Mouse (Mus musculus): ENCODE data around the gene Gm5901. TPM values are rescaled to one million over a fixed set of nuclear protein-coding genes. Genes with fewer than 3 reads are reported as not detected.
A peak's percentile ranks its signal among the peaks of the same experiment; 100 is the strongest.
"Not testable (repeated sequence)": the region's sequence is repeated elsewhere in the genome, so short reads cannot be mapped to it uniquely, and the experiment has no call there.

The Gm5901 gene
- polyA plus RNA-seq (2012; rRNA removed) (not detected in 2 replicates), polyA plus RNA-seq (2014; fragmentation: Nextera tagmentation; extraction: Ambion mirVana) (not detected in 2 replicates)

GRCm38 (mm10) chr7:105374866-105375265 lies at the start of gene Gm5901:
Gm5901 (plus strand) TSS chr7:105375038.
- Histone ChIP-seq H3K4me1 (replicated peaks; ENCODE audit: control insufficient read depth in 2 of 2, insufficient read depth in 2 of 2, low read length in 1 of 2) (peaks cover 0 to 2% of the 10 kb centered on the region in 2 experiments; a peak in 2 of 4 replicates), H3K27me3 (ENCODE audit: control insufficient read depth, insufficient read depth, low read length) (no peaks in the 10 kb centered on the region), H3K9me3 (ENCODE audit: control insufficient read depth, low read length) (no peaks in the 10 kb centered on the region), H3K36me3 (replicated peaks; ENCODE audit: control insufficient read depth, insufficient read depth, low read depth) (0 out of 2 replicates have a peak, but pooled peaks cover 3% of the 10 kb centered on the region), H3K9ac (replicated peaks) (no peak within 1 kb of the TSS), H3K27ac (no peak within 1 kb of the TSS), H3K4me3 (ENCODE audit: insufficient read depth in 1 of 2, low read depth in 2 of 2, low read length in 2 of 2) (no peak within 1 kb of the TSS), H3K4me2 (ENCODE audit: low read depth) (no peak within 1 kb of the TSS)
- no peak for TF ChIP-seq EP300 (IDR thresholded peaks at IDR 0.05; ENCODE audit: low read depth)
- TF ChIP-seq CTCF (IDR thresholded peaks at IDR 0.05; ENCODE audit: low read depth), result no peak
- 56% methylated on average over 1 of the region's 1 CpGs for WGBS (ENCODE audit: insufficient replicate concordance)
- no peak for DNase-seq (ENCODE audit: low read depth in 3 of 3, low spot score in 3 of 3)
- ATAC-seq (ENCODE audit: insufficient read depth), result no peak

- H3K4me3 ChIP-seq (ENCODE audit: insufficient read depth in 1 of 2, low read depth in 2 of 2, low read length in 2 of 2), result no peak overlapping the region
- no peak overlapping the region for H3K9ac ChIP-seq (replicated peaks)
- DNase-seq (ENCODE audit: low read depth in 3 of 3, low spot score in 3 of 3), result no peak
- H3K9me3 ChIP-seq (ENCODE audit: control insufficient read depth, low read length), result no peaks in the 10 kb centered on the region
- no peak overlapping the region for H3K4me2 ChIP-seq (ENCODE audit: low read depth)
- no peaks in the 10 kb centered on the region for H3K27me3 ChIP-seq (ENCODE audit: control insufficient read depth, insufficient read depth, low read length)
- no peaks in the 10 kb centered on the region for H3K36me3 ChIP-seq (replicated peaks; ENCODE audit: control insufficient read depth, insufficient read depth, low read depth)
- H3K27ac ChIP-seq, result no peak overlapping the region
- WGBS (ENCODE audit: insufficient replicate concordance), result 47% methylated on average over 2 of the region's 2 CpGs
- TF ChIP-seq EP300 (IDR thresholded peaks at IDR 0.05; ENCODE audit: low read depth) (no peak), CTCF (IDR thresholded peaks at IDR 0.05; ENCODE audit: low read depth) (no peak)
- ATAC-seq (ENCODE audit: insufficient read depth), result no peak
- H3K4me1 ChIP-seq (replicated peaks; ENCODE audit: control insufficient read depth in 2 of 2, insufficient read depth in 2 of 2, low read length in 1 of 2), result no peaks in the 10 kb centered on the region
These were observed 49.5 kb upstream of the Gm5901 start for GRCm38 (mm10) chr7:105325302-105325701.

- WGBS (ENCODE audit: insufficient replicate concordance), result 64% methylated on average over 1 of the region's 1 CpGs
- DNase-seq (ENCODE audit: low read depth in 3 of 3, low spot score in 3 of 3) (no peak), ATAC-seq (ENCODE audit: insufficient read depth) (no peak)
- Histone ChIP-seq H3K27ac (no peak within 1 kb of the TSS), H3K36me3 (replicated peaks; ENCODE audit: control insufficient read depth, insufficient read depth, low read depth) (no peaks in the 10 kb centered on the region), H3K27me3 (ENCODE audit: control insufficient read depth, insufficient read depth, low read length) (no peaks in the 10 kb centered on the region), H3K4me2 (ENCODE audit: low read depth) (no peak within 1 kb of the TSS), H3K9me3 (ENCODE audit: control insufficient read depth, low read length) (no peaks in the 10 kb centered on the region), H3K4me1 (replicated peaks; ENCODE audit: control insufficient read depth in 2 of 2, insufficient read depth in 2 of 2, low read length in 1 of 2) (no peaks in the 10 kb centered on the region), H3K4me3 (ENCODE audit: insufficient read depth in 1 of 2, low read depth in 2 of 2, low read length in 2 of 2) (no peak within 1 kb of the TSS), H3K9ac (replicated peaks) (no peak within 1 kb of the TSS)
- no peak for TF ChIP-seq CTCF (IDR thresholded peaks at IDR 0.05; ENCODE audit: low read depth)
- TF ChIP-seq EP300 (IDR thresholded peaks at IDR 0.05; ENCODE audit: low read depth), result no peak
These were observed 40.8 kb upstream of the Gm5901 start, which contains the start of gene Olfr690 for GRCm38 (mm10) chr7:105334004-105334403. Olfr690 (minus strand) TSS chr7:105334104.

GRCm38 (mm10) chr7:105342170-105342569 lies 32.7 kb upstream of the Gm5901 start, which contains the start of gene Olfr691:
Olfr691 (minus strand) TSS chr7:105342270.
- Histone ChIP-seq H3K9ac (replicated peaks) (no peak within 1 kb of the TSS), H3K9me3 (ENCODE audit: control insufficient read depth, low read length) (no peaks in the 10 kb centered on the region), H3K36me3 (replicated peaks; ENCODE audit: control insufficient read depth, insufficient read depth, low read depth) (no peaks in the 10 kb centered on the region), H3K27me3 (ENCODE audit: control insufficient read depth, insufficient read depth, low read length) (no peaks in the 10 kb centered on the region), H3K27ac (no peak within 1 kb of the TSS), H3K4me1 (replicated peaks; ENCODE audit: control insufficient read depth in 2 of 2, insufficient read depth in 2 of 2, low read length in 1 of 2) (no peaks in the 10 kb centered on the region), H3K4me3 (ENCODE audit: insufficient read depth in 1 of 2, low read depth in 2 of 2, low read length in 2 of 2) (no peak within 1 kb of the TSS), H3K4me2 (ENCODE audit: low read depth) (no peak within 1 kb of the TSS)
- TF ChIP-seq CTCF (IDR thresholded peaks at IDR 0.05; ENCODE audit: low read depth) (no peak), EP300 (IDR thresholded peaks at IDR 0.05; ENCODE audit: low read depth) (no peak)
- WGBS (ENCODE audit: insufficient replicate concordance), result 26% methylated on average over 1 of the region's 1 CpGs
- no peak for DNase-seq (ENCODE audit: low read depth in 3 of 3, low spot score in 3 of 3)
- ATAC-seq (ENCODE audit: insufficient read depth), result no peak

- no peak for DNase-seq (ENCODE audit: low read depth in 3 of 3, low spot score in 3 of 3)
- TF ChIP-seq CTCF (IDR thresholded peaks at IDR 0.05; ENCODE audit: low read depth) (no peak), EP300 (IDR thresholded peaks at IDR 0.05; ENCODE audit: low read depth) (no peak)
- Histone ChIP-seq H3K4me1 (replicated peaks; ENCODE audit: control insufficient read depth in 2 of 2, insufficient read depth in 2 of 2, low read length in 1 of 2) (no peaks in the 10 kb centered on the region), H3K36me3 (replicated peaks; ENCODE audit: control insufficient read depth, insufficient read depth, low read depth) (no peaks in the 10 kb centered on the region), H3K4me2 (ENCODE audit: low read depth) (no peak overlapping the region), H3K9me3 (ENCODE audit: control insufficient read depth, low read length) (no peaks in the 10 kb centered on the region), H3K27me3 (ENCODE audit: control insufficient read depth, insufficient read depth, low read length) (no peaks in the 10 kb centered on the region), H3K27ac (no peak overlapping the region), H3K4me3 (ENCODE audit: insufficient read depth in 1 of 2, low read depth in 2 of 2, low read length in 2 of 2) (no peak overlapping the region), H3K9ac (replicated peaks) (no peak overlapping the region)
- WGBS (ENCODE audit: insufficient replicate concordance), result 56% methylated on average over 2 of the region's 2 CpGs
- no peak for ATAC-seq (ENCODE audit: insufficient read depth)
These were observed 32.1 kb upstream of the Gm5901 start for GRCm38 (mm10) chr7:105342752-105343151.

GRCm38 (mm10) chr7:105356064-105356463 lies 18.8 kb upstream of the Gm5901 start:
- not testable (repeated sequence) for H3K4me2 ChIP-seq (ENCODE audit: low read depth); H3K27me3 ChIP-seq (ENCODE audit: control insufficient read depth, insufficient read depth, low read length); H3K27ac ChIP-seq; H3K9ac ChIP-seq (replicated peaks); H3K4me3 ChIP-seq (ENCODE audit: insufficient read depth in 1 of 2, low read depth in 2 of 2, low read length in 2 of 2); H3K9me3 ChIP-seq (ENCODE audit: control insufficient read depth, low read length); H3K36me3 ChIP-seq (replicated peaks; ENCODE audit: control insufficient read depth, insufficient read depth, low read depth); H3K4me1 ChIP-seq (replicated peaks; ENCODE audit: control insufficient read depth in 2 of 2, insufficient read depth in 2 of 2, low read length in 1 of 2); DNase-seq (ENCODE audit: low read depth in 3 of 3, low spot score in 3 of 3)
- WGBS (ENCODE audit: insufficient replicate concordance), result no CpG with 5 or more reads among the region's 5 CpGs
- ATAC-seq (ENCODE audit: insufficient read depth), result peak; percentile 57

- H3K4me1 ChIP-seq (replicated peaks; ENCODE audit: control insufficient read depth in 2 of 2, insufficient read depth in 2 of 2, low read length in 1 of 2); DNase-seq (ENCODE audit: low read depth in 3 of 3, low spot score in 3 of 3); H3K36me3 ChIP-seq (replicated peaks; ENCODE audit: control insufficient read depth, insufficient read depth, low read depth); H3K27me3 ChIP-seq (ENCODE audit: control insufficient read depth, insufficient read depth, low read length); H3K9ac ChIP-seq (replicated peaks); H3K27ac ChIP-seq; H3K4me2 ChIP-seq (ENCODE audit: low read depth); H3K9me3 ChIP-seq (ENCODE audit: control insufficient read depth, low read length); H3K4me3 ChIP-seq (ENCODE audit: insufficient read depth in 1 of 2, low read depth in 2 of 2, low read length in 2 of 2): not testable (repeated sequence)
- WGBS (ENCODE audit: insufficient replicate concordance), result 81% methylated on average over 1 of the region's 2 CpGs
- ATAC-seq (ENCODE audit: insufficient read depth), result peak; percentile 82
These were observed 18.4 kb upstream of the Gm5901 start for GRCm38 (mm10) chr7:105356487-105356886.
